In genomic region chr13:15113383-15113782, GRCm38 (mm10) we compare ENCODE assay signal across 16 mouse cellular contexts.
DNase-seq lines count a peak whose midpoint lies in the region; ATAC-seq and TF ChIP-seq lines count a peak whose summit lies in the region.
"Had no signal": no experiment of that assay in that cellular context is flagged by ENCODE, and none has a peak within 500 bp of the region (broad histone marks: within the 10 kb centered on the region; RNA-seq: fewer than 3 reads in every experiment).

No protein-coding gene starts in this region.

- peak; percentile 70 for ATAC-seq in forebrain, embryonic 13.5 days
- no peak for ATAC-seq in monocyte, adult 5-6 weeks (replicated peaks; ENCODE audit: insufficient number of reproducible peaks, low FRiP score, low TSS enrichment, poor library complexity, severe bottlenecking)
- ATAC-seq: activated CD4-positive, CD25-positive, alpha-beta regulatory T cell, adult 4 months; inflammation-experienced regulatory T-cells, adult 6 months had no signal

- no peaks in the 10 kb centered on the region for H3K9me3 ChIP-seq in forebrain, embryonic 13.5 days (replicated peaks)
- H3K9me3 ChIP-seq in forebrain, embryonic 10.5 days, result no peaks in the 10 kb centered on the region
- H3K9me3 ChIP-seq: G1E had no signal

- H3K4me3 ChIP-seq in forebrain, embryonic 13.5 days, result no peak overlapping the region
- H3K4me3 ChIP-seq in forebrain, embryonic 10.5 days, result no peak overlapping the region
- H3K4me3 ChIP-seq in left cerebral cortex, adult 2 months, result no peak overlapping the region

- WGBS in forebrain, embryonic 13.5 days, result 70% methylated on average over 7 of the region's 7 CpGs
- WGBS in forebrain, embryonic 10.5 days, result 86% methylated on average over 7 of the region's 7 CpGs

- no peaks in the 10 kb centered on the region for H3K36me3 ChIP-seq in forebrain, embryonic 13.5 days (ENCODE audit: poor library complexity, severe bottlenecking)
- no peaks in the 10 kb centered on the region for H3K36me3 ChIP-seq in forebrain, embryonic 10.5 days (replicated peaks)
- H3K36me3 ChIP-seq: G1E had no signal

- no peak overlapping the region for H3K4me2 ChIP-seq in forebrain, embryonic 13.5 days

- H3K9ac ChIP-seq in forebrain, embryonic 13.5 days, result no peak overlapping the region

- intact Hi-C loops in left cerebral cortex, postnatal 14 days (cut with DNase I), result no loop called here
- intact Hi-C loops in left cerebral cortex, adult 2 months (cut with DNase I), result no loop called here
- intact Hi-C loops in left cerebral cortex, postnatal 4 days (cut with DNase I), result no loop called here

- no peak for DNase-seq in forebrain, embryonic 10.5 days (ENCODE audit: extremely low spot score, low spot score)
- DNase-seq in left cerebral cortex, postnatal 14 days (ENCODE audit: low spot score in 2 of 2), result peak; percentile 9 to 38
- DNase-seq in left cerebral cortex, adult 2 months (ENCODE audit: extremely low spot score in 1 of 2, low spot score in 2 of 2), result no peak
- DNase-seq in brain, adult 2 months (ENCODE audit: low read depth, low spot score), result peak; percentile 32
- peak; percentile 48 for DNase-seq in left cerebral cortex, postnatal 4 days
- DNase-seq in retina, embryonic 14.5 days (ENCODE audit: low spot score), result no peak
- DNase-seq: B cell, adult 2 months; gastrocnemius, postnatal 36 days; lung, adult 18-20 months; thymus, adult 2 months had no signal

- no peak for TF ChIP-seq CTCF in left cerebral cortex, adult 2 months (IDR thresholded peaks at IDR 0.05)

- no peak overlapping the region for H3K27ac ChIP-seq in forebrain, embryonic 13.5 days
- no peak overlapping the region for H3K27ac ChIP-seq in forebrain, embryonic 10.5 days
- H3K27ac ChIP-seq in left cerebral cortex, adult 2 months, result no peak overlapping the region
- H3K27ac ChIP-seq: kidney, postnatal 0 days had no signal

- H3K27me3 ChIP-seq in forebrain, embryonic 13.5 days, result no peaks in the 10 kb centered on the region
- H3K27me3 ChIP-seq in forebrain, embryonic 10.5 days (ENCODE audit: poor library complexity, severe bottlenecking), result no peaks in the 10 kb centered on the region

- no peaks in the 10 kb centered on the region for H3K4me1 ChIP-seq in forebrain, embryonic 13.5 days
- peaks cover 12% of the 10 kb centered on the region for H3K4me1 ChIP-seq in forebrain, embryonic 10.5 days

Comparison
In these comparisons a context has a peak if more than half of its experiments do, and no peak if none do; other contexts are left out.
1. DNase-seq: peak in left cerebral cortex, postnatal 14 days (2 of 2), brain, adult 2 months (single experiment) and left cerebral cortex, postnatal 4 days (single experiment); none in forebrain, embryonic 10.5 days (single experiment), left cerebral cortex, adult 2 months (0 of 2) and retina, embryonic 14.5 days (single experiment).